Mouse (Mus musculus) G1E (cell line): ENCODE data around the gene Commd1.

Source experiments
- CTCF ChIP-seq: IDR thresholded peaks from 2 replicates; pipeline ENCODE4 v1.5.1; 2012; ENCODE audit warnings: low read depth, low read length, inconsistent platforms, mixed read lengths
- GATA1 ChIP-seq: IDR thresholded peaks from 2 replicates; pipeline ENCODE4 v1.6.1; 2012; ENCODE audit warnings: borderline replicate concordance, low read length, inconsistent platforms, mixed read lengths
- GATA2 ChIP-seq: IDR thresholded peaks from 2 replicates; pipeline ENCODE4 v1.6.1; 2012; ENCODE audit warnings: low read depth, low read length, inconsistent platforms, borderline replicate concordance
- POLR2AphosphoS5 ChIP-seq: IDR thresholded peaks from 2 replicates; pipeline ENCODE4 v1.6.1; 2012; ENCODE audit warnings: low read depth, low read length, inconsistent platforms; ENCODE audit not compliant: insufficient replicate concordance

GRCm38 (mm10) chr11:22919336-22919735, 62.8 kb downstream of the Commd1 start:
- no peak for TF ChIP-seq CTCF
- TF ChIP-seq GATA1: no peak
- TF ChIP-seq GATA2: no peak
- no peak for TF ChIP-seq POLR2AphosphoS5
